Comparison of ENCODE assay signal across 8 mouse cellular contexts in the genomic region with DNA sequence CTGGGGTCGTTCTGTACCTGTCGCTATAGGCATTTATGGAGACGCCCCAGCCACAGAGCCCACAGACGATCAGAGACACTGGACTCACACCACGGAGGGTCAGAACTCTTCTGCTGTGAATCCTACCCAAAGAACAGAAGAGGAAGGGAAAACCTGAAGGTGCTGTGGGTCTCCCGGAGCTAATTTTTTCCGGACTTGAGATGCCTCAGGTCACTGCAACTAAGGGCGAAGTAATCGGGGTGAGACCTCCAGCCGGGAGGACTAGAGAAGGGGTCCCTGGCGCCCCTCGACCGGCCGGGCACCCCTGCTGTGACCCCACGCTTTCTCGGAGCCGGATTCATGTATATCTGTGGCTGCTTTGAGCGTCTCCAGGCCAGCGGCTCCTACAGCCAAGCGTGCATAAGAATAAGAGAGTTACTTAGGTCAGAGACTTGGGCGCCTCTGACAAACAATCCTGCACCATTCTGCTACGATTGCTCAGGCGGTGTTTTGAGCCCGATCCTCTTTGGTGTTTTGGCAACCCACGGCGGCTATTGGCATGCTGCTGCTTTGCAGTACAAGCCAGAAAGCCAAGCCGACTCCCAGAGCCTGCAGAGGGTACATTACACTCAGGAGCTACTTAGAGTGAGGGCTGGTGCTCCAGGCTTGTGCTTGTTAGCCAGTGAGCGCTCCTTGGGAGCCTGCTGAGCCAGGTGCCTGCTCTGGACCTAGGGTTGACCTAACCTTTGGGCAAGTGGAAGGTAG. TPM values are rescaled to one million over a fixed set of nuclear protein-coding genes. Genes with fewer than 3 reads are reported as not detected.
DNase-seq lines count a peak whose midpoint lies in the region; ATAC-seq and TF ChIP-seq lines count a peak whose summit lies in the region.

No protein-coding gene starts in this region.

- peaks cover 32% of the 10 kb centered on the region for H3K4me1 ChIP-seq in heart, embryonic 12.5 days (replicated peaks)
- peaks cover 2 to 3% of the 10 kb centered on the region in 2 experiments; a peak in 3 of 4 replicates for H3K4me1 ChIP-seq in ES-E14 (ENCODE audit: control insufficient read depth in 2 of 2, insufficient read depth in 2 of 2, low read length in 2 of 2, poor library complexity in 1 of 2)
- H3K4me1 ChIP-seq in forebrain, embryonic 11.5 days (replicated peaks; ENCODE audit: control insufficient read depth, insufficient read depth, low read length) = peaks cover 10% of the 10 kb centered on the region
- peaks cover 8% of the 10 kb centered on the region for H3K4me1 ChIP-seq in limb, embryonic 14.5 days (ENCODE audit: control insufficient read depth, insufficient read depth, low read length)
- H3K4me1 ChIP-seq in stomach, embryonic 15.5 days = peaks cover 13% of the 10 kb centered on the region

- no peaks in the 10 kb centered on the region for H3K27me3 ChIP-seq in heart, embryonic 12.5 days (replicated peaks)
- no peaks in the 10 kb centered on the region for H3K27me3 ChIP-seq in forebrain, embryonic 11.5 days (ENCODE audit: control insufficient read depth, insufficient read depth, low read length)
- no peaks in the 10 kb centered on the region for H3K27me3 ChIP-seq in limb, embryonic 14.5 days (ENCODE audit: control insufficient read depth, insufficient read depth, low read length)
- no peaks in the 10 kb centered on the region for H3K27me3 ChIP-seq in stomach, embryonic 15.5 days (replicated peaks)

- H3K4me2 ChIP-seq in heart, embryonic 12.5 days = peak overlapping the region; percentile 100
- H3K4me2 ChIP-seq in forebrain, embryonic 11.5 days (ENCODE audit: low read depth, low read length, severe bottlenecking) = peak overlapping the region; percentile 91
- H3K4me2 ChIP-seq in limb, embryonic 14.5 days (replicated peaks; ENCODE audit: low read depth, low read length, severe bottlenecking) = peak overlapping the region; percentile 90
- peak overlapping the region; percentile 98 for H3K4me2 ChIP-seq in stomach, embryonic 15.5 days

- peak overlapping the region; percentile 90 for H3K9ac ChIP-seq in heart, embryonic 12.5 days
- H3K9ac ChIP-seq in ES-E14 (ENCODE audit: insufficient read depth, low read depth, low read length, poor library complexity, severe bottlenecking) = peak overlapping the region; percentile 78
- H3K9ac ChIP-seq in forebrain, embryonic 11.5 days (ENCODE audit: low read length) = peak overlapping the region; percentile 76
- peak overlapping the region; percentile 86 for H3K9ac ChIP-seq in limb, embryonic 14.5 days (ENCODE audit: low read depth, low read length, severe bottlenecking)
- peak overlapping the region; percentile 66 for H3K9ac ChIP-seq in stomach, embryonic 15.5 days

- in situ Hi-C loops in ES-E14 (cut with MboI; ENCODE audit: low sequenced_read_pairs in 2 of 2, unreplicated experiment in 2 of 2) = no loop called here

- WGBS in heart, embryonic 12.5 days = 3% methylated on average over 28 of the region's 28 CpGs
- WGBS in forebrain, embryonic 11.5 days = 3% methylated on average over 28 of the region's 28 CpGs
- WGBS in limb, embryonic 14.5 days = 4% methylated on average over 28 of the region's 28 CpGs
- 2% methylated on average over 28 of the region's 28 CpGs for WGBS in stomach, embryonic 15.5 days

- ATAC-seq in heart, embryonic 12.5 days (ENCODE audit: insufficient number of reproducible peaks, low FRiP score) = no peak
- ATAC-seq in forebrain, embryonic 11.5 days (replicated peaks; ENCODE audit: low FRiP score) = 0 out of 2 replicates have a peak, but pooled peaks have one; percentile 2
- ATAC-seq in limb, embryonic 14.5 days (ENCODE audit: low FRiP score, low read depth) = no peak; the same call in 1 of the 2 replicates
- no peak for ATAC-seq in stomach, embryonic 15.5 days (ENCODE audit: insufficient read depth, low FRiP score, low read depth)

- H3K4me3 ChIP-seq in heart, embryonic 12.5 days = peak overlapping the region; percentile 87
- peak overlapping the region; percentile 76 to 88 for H3K4me3 ChIP-seq in ES-E14 (ENCODE audit: insufficient read depth in 1 of 2, low read depth in 1 of 2, low read length in 2 of 2, poor library complexity in 1 of 2, severe bottlenecking in 1 of 2)
- H3K4me3 ChIP-seq in forebrain, embryonic 11.5 days (ENCODE audit: low read depth, low read length) = peak overlapping the region; percentile 81
- H3K4me3 ChIP-seq in limb, embryonic 14.5 days (replicated peaks; ENCODE audit: low read length) = peak overlapping the region; percentile 74
- H3K4me3 ChIP-seq in stomach, embryonic 15.5 days (replicated peaks) = peak overlapping the region; percentile 78

- no peaks in the 10 kb centered on the region for H3K9me3 ChIP-seq in heart, embryonic 12.5 days (replicated peaks)
- H3K9me3 ChIP-seq in ES-E14 (ENCODE audit: control insufficient read depth, insufficient read depth, low read depth, low read length) = no peaks in the 10 kb centered on the region
- no peaks in the 10 kb centered on the region for H3K9me3 ChIP-seq in forebrain, embryonic 11.5 days (ENCODE audit: control insufficient read depth, low read length)
- H3K9me3 ChIP-seq in limb, embryonic 14.5 days (ENCODE audit: control insufficient read depth, low read length) = no peaks in the 10 kb centered on the region
- no peaks in the 10 kb centered on the region for H3K9me3 ChIP-seq in stomach, embryonic 15.5 days

- no peak for DNase-seq in heart, adult 8-10 months (ENCODE audit: low spot score)
- no peak for DNase-seq in ES-E14 (ENCODE audit: low read depth, low spot score)
- no peak for DNase-seq in forebrain, embryonic 11.5 days (ENCODE audit: low spot score)
- no peak for DNase-seq in limb, embryonic 14.5 days (ENCODE audit: low spot score)
- no peak for DNase-seq in yolk sac, embryonic 10.5 days (ENCODE audit: low spot score)
- no peak for DNase-seq in ovary, adult 18-20 months (ENCODE audit: low spot score)

- peaks cover 12% of the 10 kb centered on the region for H3K36me3 ChIP-seq in heart, embryonic 12.5 days
- H3K36me3 ChIP-seq in ES-E14 (ENCODE audit: control insufficient read depth, insufficient read depth, low read length, poor library complexity, severe bottlenecking) = peaks cover 10% of the 10 kb centered on the region
- H3K36me3 ChIP-seq in forebrain, embryonic 11.5 days (ENCODE audit: control insufficient read depth, insufficient read depth, low read length) = no peaks in the 10 kb centered on the region
- peaks cover 9% of the 10 kb centered on the region; the same call in 1 of the 2 replicates for H3K36me3 ChIP-seq in limb, embryonic 14.5 days (ENCODE audit: control insufficient read depth, insufficient read depth, low read length)
- H3K36me3 ChIP-seq in stomach, embryonic 15.5 days = no peaks in the 10 kb centered on the region

- TF ChIP-seq POLR2A in limb, embryonic 14.5 days (IDR thresholded peaks at IDR 0.05; ENCODE audit: borderline replicate concordance, extremely low read depth, insufficient read depth, insufficient read length) = no peak

- peak overlapping the region; percentile 50 for H3K27ac ChIP-seq in heart, embryonic 12.5 days (ENCODE audit: poor library complexity, severe bottlenecking)
- H3K27ac ChIP-seq in ES-E14 (ENCODE audit: insufficient read depth, low read depth, low read length, poor library complexity, severe bottlenecking) = no peak overlapping the region
- H3K27ac ChIP-seq in forebrain, embryonic 11.5 days (ENCODE audit: low read depth, low read length) = no peak overlapping the region
- no peak overlapping the region; the same call in 1 of the 2 replicates for H3K27ac ChIP-seq in limb, embryonic 14.5 days (replicated peaks; ENCODE audit: low read depth, low read length)
- H3K27ac ChIP-seq in stomach, embryonic 15.5 days = peak overlapping the region; percentile 63; the same call in 1 of the 2 replicates

RNA-seq across cellular contexts. Expression of a gene that starts 0.6 kb away (rescaled TPM):
- polyA plus RNA-seq in heart, embryonic 12.5 days (2016; fragmentation: Nextera tagmentation; extraction: Ambion mirVana) = 102 and 104 TPM in 2 replicates
- total RNA-seq in heart, adult 8-10 months (2022) = 10 to 100 TPM; 34.9 to 45.7 (median 40.8) TPM
- 169 and 267 TPM in 2 replicates for total RNA-seq in ES-E14 (2012; rRNA removed)
- 104 and 115 TPM in 2 replicates for polyA plus RNA-seq in forebrain, embryonic 11.5 days (2014; fragmentation: Nextera tagmentation; extraction: Ambion mirVana)
- polyA plus RNA-seq in limb, embryonic 14.5 days (2012; rRNA removed) = 117 and 135 TPM in 2 replicates
- 84.8 and 85.2 TPM in 2 replicates for polyA plus RNA-seq in limb, embryonic 14.5 days (2014; fragmentation: Nextera tagmentation; extraction: Ambion mirVana)
- 110 and 114 TPM in 2 replicates for polyA plus RNA-seq in stomach, embryonic 15.5 days (2015; fragmentation: Nextera tagmentation; extraction: Ambion mirVana)

RNA-seq across cellular contexts. Expression of a gene that starts 13.0 kb away (rescaled TPM):
- polyA plus RNA-seq in heart, embryonic 12.5 days (2016; fragmentation: Nextera tagmentation; extraction: Ambion mirVana) = 1.7 TPM in 2 replicates
- total RNA-seq in heart, adult 8-10 months (2022) = 1 to 10 TPM; 5.6 to 9.8 (median 8.1) TPM
- 4.6 and 10.6 TPM in 2 replicates for total RNA-seq in ES-E14 (2012; rRNA removed)
- 10.0 and 10.6 TPM in 2 replicates for polyA plus RNA-seq in forebrain, embryonic 11.5 days (2014; fragmentation: Nextera tagmentation; extraction: Ambion mirVana)
- 12.4 and 14.9 TPM in 2 replicates for polyA plus RNA-seq in limb, embryonic 14.5 days (2012; rRNA removed)
- 11.9 and 13.9 TPM in 2 replicates for polyA plus RNA-seq in limb, embryonic 14.5 days (2014; fragmentation: Nextera tagmentation; extraction: Ambion mirVana)
- 27.6 and 28.2 TPM in 2 replicates for polyA plus RNA-seq in stomach, embryonic 15.5 days (2015; fragmentation: Nextera tagmentation; extraction: Ambion mirVana)

RNA-seq across cellular contexts. Expression of a gene that starts 24.1 kb away (rescaled TPM):
- polyA plus RNA-seq in heart, embryonic 12.5 days (2016; fragmentation: Nextera tagmentation; extraction: Ambion mirVana) = 7.0 and 7.2 TPM in 2 replicates
- total RNA-seq in heart, adult 8-10 months (2022) = 1 to 10 TPM in 1 of 4 experiments, under 1 TPM in 3; 0.66 to 1.1 (median 0.81) TPM
- 0.09 and 0.11 TPM in 2 replicates for total RNA-seq in ES-E14 (2012; rRNA removed)
- 0.15 and 0.43 TPM in 2 replicates for polyA plus RNA-seq in forebrain, embryonic 11.5 days (2014; fragmentation: Nextera tagmentation; extraction: Ambion mirVana)
- 2.0 and 2.6 TPM in 2 replicates for polyA plus RNA-seq in limb, embryonic 14.5 days (2012; rRNA removed)
- 0.48 and 0.67 TPM in 2 replicates for polyA plus RNA-seq in limb, embryonic 14.5 days (2014; fragmentation: Nextera tagmentation; extraction: Ambion mirVana)
- 0.55 and 0.89 TPM in 2 replicates for polyA plus RNA-seq in stomach, embryonic 15.5 days (2015; fragmentation: Nextera tagmentation; extraction: Ambion mirVana)

RNA-seq across cellular contexts. Expression of a gene that starts 26.9 kb away (rescaled TPM):
- 0.63 and 0.67 TPM in 2 replicates for polyA plus RNA-seq in heart, embryonic 12.5 days (2016; fragmentation: Nextera tagmentation; extraction: Ambion mirVana)
- under 1 TPM in 3 of 4 experiments, not detected in 1; 0.11 to 0.81 (median 0.13) TPM for total RNA-seq in heart, adult 8-10 months (2022)
- 0.22 and 0.58 TPM in 2 replicates for total RNA-seq in ES-E14 (2012; rRNA removed)
- 0.76 and 1.2 TPM in 2 replicates for polyA plus RNA-seq in forebrain, embryonic 11.5 days (2014; fragmentation: Nextera tagmentation; extraction: Ambion mirVana)
- 3.7 and 4.0 TPM in 2 replicates for polyA plus RNA-seq in limb, embryonic 14.5 days (2012; rRNA removed)
- 0.88 and 1.1 TPM in 2 replicates for polyA plus RNA-seq in limb, embryonic 14.5 days (2014; fragmentation: Nextera tagmentation; extraction: Ambion mirVana)
- 0.80 and 0.85 TPM in 2 replicates for polyA plus RNA-seq in stomach, embryonic 15.5 days (2015; fragmentation: Nextera tagmentation; extraction: Ambion mirVana)

RNA-seq across cellular contexts. Expression of a gene that starts 28.7 kb away (rescaled TPM):
- polyA plus RNA-seq in heart, embryonic 12.5 days (2016; fragmentation: Nextera tagmentation; extraction: Ambion mirVana) = not detected in 2 replicates
- not detected for total RNA-seq in heart, adult 8-10 months (2022)
- 0.49 and 0.74 TPM in 2 replicates for total RNA-seq in ES-E14 (2012; rRNA removed)
- not detected in 2 replicates for polyA plus RNA-seq in forebrain, embryonic 11.5 days (2014; fragmentation: Nextera tagmentation; extraction: Ambion mirVana)
- polyA plus RNA-seq in limb, embryonic 14.5 days (2012; rRNA removed) = 0.23 TPM in 1 of 2 replicates, not detected in the other
- polyA plus RNA-seq in limb, embryonic 14.5 days (2014; fragmentation: Nextera tagmentation; extraction: Ambion mirVana) = not detected in 2 replicates
- 0.22 TPM in 1 of 2 replicates, not detected in the other for polyA plus RNA-seq in stomach, embryonic 15.5 days (2015; fragmentation: Nextera tagmentation; extraction: Ambion mirVana)

Comparison
In these comparisons a context has a peak if more than half of its experiments do, and no peak if none do; other contexts are left out.
1. H3K27ac ChIP-seq: peak in heart, embryonic 12.5 days (single experiment) and stomach, embryonic 15.5 days (single experiment); none in ES-E14 (single experiment), forebrain, embryonic 11.5 days (single experiment) and limb, embryonic 14.5 days (single experiment).
2. Peak in every context shown above with its lines, with median percentiles within 50 percentile points of each other: H3K4me2 ChIP-seq, H3K4me3 ChIP-seq and H3K9ac ChIP-seq.